Mouse (Mus musculus): ENCODE results near the gene Syndig1. TPM values are rescaled to one million over a fixed set of nuclear protein-coding genes. Genes with fewer than 3 reads are reported as not detected.

Syndig1 gene
- polyA plus RNA-seq, 1 experiment = 121 TPM

GRCm38 (mm10) chr2:149917162-149917561 is 88.2 kb downstream of the Syndig1 start:
- 27% methylated on average over 3 of the region's 3 CpGs for WGBS
- H3K27me3 ChIP-seq (ENCODE audit: control insufficient read depth, insufficient read depth, low read length) = no peaks in the 10 kb centered on the region
- H3K4me3 ChIP-seq (replicated peaks; ENCODE audit: insufficient read depth, low read depth, low read length) = no peak overlapping the region
- H3K27ac ChIP-seq (ENCODE audit: insufficient read depth, low read length) = no peak overlapping the region
- TF ChIP-seq POLR2A (IDR thresholded peaks at IDR 0.05; ENCODE audit: borderline replicate concordance, insufficient read depth, low read length) (no peak), CTCF (IDR thresholded peaks at IDR 0.05; ENCODE audit: borderline replicate concordance, insufficient read depth, low read depth, low read length) (no peak)
- peaks cover 10% of the 10 kb centered on the region; the same call in 1 of the 2 replicates for H3K4me1 ChIP-seq (ENCODE audit: control insufficient read depth, insufficient read depth, low read length)
- peak; percentile 34 to 76 for DNase-seq

- DNase-seq = peak in 1 of 2 experiments; percentile 73
- Histone ChIP-seq H3K4me3 (replicated peaks; ENCODE audit: insufficient read depth, low read depth, low read length) (no peak overlapping the region), H3K4me1 (ENCODE audit: control insufficient read depth, insufficient read depth, low read length) (peaks cover 18% of the 10 kb centered on the region), H3K27ac (ENCODE audit: insufficient read depth, low read length) (no peak overlapping the region), H3K27me3 (ENCODE audit: control insufficient read depth, insufficient read depth, low read length) (no peaks in the 10 kb centered on the region)
- TF ChIP-seq CTCF (IDR thresholded peaks at IDR 0.05; ENCODE audit: borderline replicate concordance, insufficient read depth, low read depth, low read length) = no peak
- TF ChIP-seq POLR2A (IDR thresholded peaks at IDR 0.05; ENCODE audit: borderline replicate concordance, insufficient read depth, low read length) = no peak
- 10% methylated on average over 2 of the region's 2 CpGs for WGBS
Observed at GRCm38 (mm10) chr2:149923561-149923960, 94.5 kb downstream of the Syndig1 start.

- no peak overlapping the region for H3K4me3 ChIP-seq (replicated peaks; ENCODE audit: insufficient read depth, low read depth, low read length)
- peaks cover 19% of the 10 kb centered on the region for H3K4me1 ChIP-seq (ENCODE audit: control insufficient read depth, insufficient read depth, low read length)
- WGBS = 95% methylated on average over 2 of the region's 2 CpGs
- peak in 1 of 2 experiments; percentile 38 for DNase-seq
- no peak for TF ChIP-seq CTCF (IDR thresholded peaks at IDR 0.05; ENCODE audit: borderline replicate concordance, insufficient read depth, low read depth, low read length)
- no peak for TF ChIP-seq POLR2A (IDR thresholded peaks at IDR 0.05; ENCODE audit: borderline replicate concordance, insufficient read depth, low read length)
- H3K27ac ChIP-seq (ENCODE audit: insufficient read depth, low read length) = no peak overlapping the region
- no peaks in the 10 kb centered on the region for H3K27me3 ChIP-seq (ENCODE audit: control insufficient read depth, insufficient read depth, low read length)
Observed at GRCm38 (mm10) chr2:149925911-149926310, 96.9 kb downstream of the Syndig1 start.

- Histone ChIP-seq H3K27ac (ENCODE audit: insufficient read depth, low read length) (peak overlapping the region; percentile 25; the same call in 1 of the 2 replicates), H3K4me3 (replicated peaks; ENCODE audit: insufficient read depth, low read depth, low read length) (no peak overlapping the region), H3K27me3 (ENCODE audit: control insufficient read depth, insufficient read depth, low read length) (no peaks in the 10 kb centered on the region), H3K4me1 (ENCODE audit: control insufficient read depth, insufficient read depth, low read length) (peaks cover 22% of the 10 kb centered on the region)
- peak; percentile 41 to 81 for DNase-seq
- TF ChIP-seq POLR2A (IDR thresholded peaks at IDR 0.05; ENCODE audit: borderline replicate concordance, insufficient read depth, low read length) (no peak), CTCF (IDR thresholded peaks at IDR 0.05; ENCODE audit: borderline replicate concordance, insufficient read depth, low read depth, low read length) (no peak)
Observed at GRCm38 (mm10) chr2:149927001-149927400, 98.0 kb downstream of the Syndig1 start.

- WGBS = 54% methylated on average over 3 of the region's 3 CpGs
Observed at GRCm38 (mm10) chr2:149927481-149927880, 98.5 kb downstream of the Syndig1 start.

GRCm38 (mm10) chr2:149929986-149930385 is 101.0 kb downstream of the Syndig1 start:
- Histone ChIP-seq H3K4me1 (ENCODE audit: control insufficient read depth, insufficient read depth, low read length) (peaks cover 22% of the 10 kb centered on the region), H3K27me3 (ENCODE audit: control insufficient read depth, insufficient read depth, low read length) (no peaks in the 10 kb centered on the region), H3K4me3 (replicated peaks; ENCODE audit: insufficient read depth, low read depth, low read length) (no peak overlapping the region), H3K27ac (ENCODE audit: insufficient read depth, low read length) (no peak overlapping the region)
- TF ChIP-seq CTCF (IDR thresholded peaks at IDR 0.05; ENCODE audit: borderline replicate concordance, insufficient read depth, low read depth, low read length) (no peak), POLR2A (IDR thresholded peaks at IDR 0.05; ENCODE audit: borderline replicate concordance, insufficient read depth, low read length) (no peak)
- DNase-seq = no peak
- 91% methylated on average over 5 of the region's 5 CpGs for WGBS

More at GRCm38 (mm10) chr2:149927481-149927880, 98.5 kb downstream of the Syndig1 start:
- Histone ChIP-seq H3K27ac (ENCODE audit: insufficient read depth, low read length) (peak overlapping the region; percentile 25; the same call in 1 of the 2 replicates), H3K4me1 (ENCODE audit: control insufficient read depth, insufficient read depth, low read length) (peaks cover 22% of the 10 kb centered on the region), H3K27me3 (ENCODE audit: control insufficient read depth, insufficient read depth, low read length) (no peaks in the 10 kb centered on the region), H3K4me3 (replicated peaks; ENCODE audit: insufficient read depth, low read depth, low read length) (no peak overlapping the region)
- TF ChIP-seq CTCF (IDR thresholded peaks at IDR 0.05; ENCODE audit: borderline replicate concordance, insufficient read depth, low read depth, low read length) (no peak), POLR2A (IDR thresholded peaks at IDR 0.05; ENCODE audit: borderline replicate concordance, insufficient read depth, low read length) (no peak)
- DNase-seq = peak in 1 of 2 experiments; percentile 54

- WGBS = 64% methylated on average over 2 of the region's 2 CpGs
- Histone ChIP-seq H3K4me1 (ENCODE audit: control insufficient read depth, insufficient read depth, low read length) (peaks cover 19% of the 10 kb centered on the region), H3K4me3 (replicated peaks; ENCODE audit: insufficient read depth, low read depth, low read length) (no peak overlapping the region), H3K27me3 (ENCODE audit: control insufficient read depth, insufficient read depth, low read length) (no peaks in the 10 kb centered on the region), H3K27ac (ENCODE audit: insufficient read depth, low read length) (no peak overlapping the region)
- no peak for TF ChIP-seq POLR2A (IDR thresholded peaks at IDR 0.05; ENCODE audit: borderline replicate concordance, insufficient read depth, low read length)
- no peak for DNase-seq
Observed at GRCm38 (mm10) chr2:149931111-149931510, 102.1 kb downstream of the Syndig1 start.

GRCm38 (mm10) chr2:149932095-149932494 is 103.1 kb downstream of the Syndig1 start:
- TF ChIP-seq POLR2A (IDR thresholded peaks at IDR 0.05; ENCODE audit: borderline replicate concordance, insufficient read depth, low read length) (no peak), CTCF (IDR thresholded peaks at IDR 0.05; ENCODE audit: borderline replicate concordance, insufficient read depth, low read depth, low read length) (no peak)

More at GRCm38 (mm10) chr2:149932095-149932494, 103.1 kb downstream of the Syndig1 start:
- no peak for DNase-seq
- Histone ChIP-seq H3K4me1 (ENCODE audit: control insufficient read depth, insufficient read depth, low read length) (peaks cover 15% of the 10 kb centered on the region), H3K4me3 (replicated peaks; ENCODE audit: insufficient read depth, low read depth, low read length) (no peak overlapping the region), H3K27ac (ENCODE audit: insufficient read depth, low read length) (no peak overlapping the region), H3K27me3 (ENCODE audit: control insufficient read depth, insufficient read depth, low read length) (no peaks in the 10 kb centered on the region)
